ENCODE assay signal across 18 mouse cellular contexts in genomic region chrX:94508442-94508819, GRCm38 (mm10). TPM values are rescaled to one million over a fixed set of nuclear protein-coding genes. Genes with fewer than 3 reads are reported as not detected.
A peak's percentile ranks its signal among the peaks of the same experiment; 100 is the strongest.
DNase-seq lines count a peak whose midpoint lies in the region; ATAC-seq lines count a peak whose summit lies in the region.
"Had no signal": no experiment of that assay in that cellular context is flagged by ENCODE, and none has a peak within 500 bp of the region (broad histone marks: within the 10 kb centered on the region; RNA-seq: fewer than 3 reads in every experiment).

No protein-coding gene starts in this region.

- peaks cover 4% of the 10 kb centered on the region for H3K27me3 ChIP-seq in forebrain, embryonic 12.5 days
- H3K27me3 ChIP-seq in forebrain, embryonic 10.5 days (ENCODE audit: poor library complexity, severe bottlenecking): peaks cover 41% of the 10 kb centered on the region
- H3K27me3 ChIP-seq in hindbrain, embryonic 11.5 days (ENCODE audit: control insufficient read depth, insufficient read depth, low read length): no peaks in the 10 kb centered on the region
- H3K27me3 ChIP-seq in midbrain, embryonic 11.5 days (ENCODE audit: control insufficient read depth, insufficient read depth, low read length): peaks cover 2% of the 10 kb centered on the region; the same call in 1 of the 2 replicates
- no peaks in the 10 kb centered on the region for H3K27me3 ChIP-seq in neural tube, embryonic 14.5 days (ENCODE audit: control insufficient read depth, insufficient read depth, low read length)

- no peak for DNase-seq in forebrain, embryonic 10.5 days (ENCODE audit: extremely low spot score, low spot score)
- DNase-seq in hindbrain, embryonic 11.5 days (ENCODE audit: low spot score): peak; percentile 2
- DNase-seq in midbrain, embryonic 11.5 days (ENCODE audit: low spot score, missing footprints): no peak
- no peak for DNase-seq in embryo, embryonic 11 days
- no peak for DNase-seq in spleen, postnatal 10 days (ENCODE audit: low spot score in 2 of 2)
- no peak for DNase-seq in right cerebral cortex, adult 2 months (ENCODE audit: low spot score in 2 of 2)
- DNase-seq: cerebellum, adult 9-10 months; heart, postnatal 36 days; lung, adult 18-20 months; right cerebral cortex, adult 18-20 months had no signal

- H3K4me1 ChIP-seq in forebrain, embryonic 12.5 days: no peaks in the 10 kb centered on the region
- no peaks in the 10 kb centered on the region for H3K4me1 ChIP-seq in forebrain, embryonic 10.5 days
- no peaks in the 10 kb centered on the region for H3K4me1 ChIP-seq in hindbrain, embryonic 11.5 days (replicated peaks; ENCODE audit: control insufficient read depth, insufficient read depth, low read length)
- H3K4me1 ChIP-seq in midbrain, embryonic 11.5 days (ENCODE audit: control insufficient read depth, insufficient read depth, low read length): 0 out of 2 replicates have a peak, but pooled peaks cover 2% of the 10 kb centered on the region
- 0 out of 2 replicates have a peak, but pooled peaks cover 2% of the 10 kb centered on the region for H3K4me1 ChIP-seq in neural tube, embryonic 14.5 days (ENCODE audit: control insufficient read depth, insufficient read depth, low read length)
- H3K4me1 ChIP-seq: embryonic facial prominence, embryonic 13.5 days; heart, embryonic 12.5 days; limb, embryonic 13.5 days had no signal

- H3K36me3 ChIP-seq in forebrain, embryonic 12.5 days (replicated peaks): no peaks in the 10 kb centered on the region
- H3K36me3 ChIP-seq in forebrain, embryonic 10.5 days (replicated peaks): no peaks in the 10 kb centered on the region
- no peaks in the 10 kb centered on the region for H3K36me3 ChIP-seq in hindbrain, embryonic 11.5 days (ENCODE audit: control insufficient read depth, insufficient read depth, low read length)
- H3K36me3 ChIP-seq in midbrain, embryonic 11.5 days (ENCODE audit: control insufficient read depth, insufficient read depth, low read length): no peaks in the 10 kb centered on the region
- H3K36me3 ChIP-seq in neural tube, embryonic 14.5 days (ENCODE audit: control insufficient read depth, insufficient read depth, low read length): no peaks in the 10 kb centered on the region
- H3K36me3 ChIP-seq: embryonic facial prominence, embryonic 13.5 days; G1E; heart, embryonic 12.5 days; limb, embryonic 13.5 days had no signal

- H3K4me2 ChIP-seq in forebrain, embryonic 12.5 days: no peak overlapping the region
- H3K4me2 ChIP-seq in hindbrain, embryonic 11.5 days (replicated peaks; ENCODE audit: low read depth, low read length): no peak overlapping the region
- no peak overlapping the region for H3K4me2 ChIP-seq in midbrain, embryonic 11.5 days
- H3K4me2 ChIP-seq in neural tube, embryonic 14.5 days (ENCODE audit: low read depth, low read length): no peak overlapping the region
- H3K4me2 ChIP-seq: embryonic facial prominence, embryonic 13.5 days; heart, embryonic 12.5 days; limb, embryonic 13.5 days had no signal

- H3K27ac ChIP-seq in forebrain, embryonic 12.5 days: peak overlapping the region; percentile 36; the same call in 1 of the 2 replicates
- no peak overlapping the region for H3K27ac ChIP-seq in forebrain, embryonic 10.5 days
- peak overlapping the region; percentile 39; the same call in 1 of the 2 replicates for H3K27ac ChIP-seq in hindbrain, embryonic 11.5 days (ENCODE audit: low read depth, low read length)
- H3K27ac ChIP-seq in midbrain, embryonic 11.5 days (ENCODE audit: low read depth, low read length): no peak overlapping the region
- peak overlapping the region; percentile 24 for H3K27ac ChIP-seq in neural tube, embryonic 14.5 days (ENCODE audit: low read depth, low read length)
- H3K27ac ChIP-seq: embryonic facial prominence, embryonic 13.5 days; limb, embryonic 13.5 days had no signal

- 63% methylated on average over 3 of the region's 3 CpGs for WGBS in forebrain, embryonic 12.5 days
- WGBS in forebrain, embryonic 10.5 days: 79% methylated on average over 3 of the region's 3 CpGs
- WGBS in hindbrain, embryonic 11.5 days: 58% methylated on average over 3 of the region's 3 CpGs
- 66% methylated on average over 3 of the region's 3 CpGs for WGBS in midbrain, embryonic 11.5 days
- WGBS in neural tube, embryonic 14.5 days: 46% methylated on average over 3 of the region's 3 CpGs

- H3K4me3 ChIP-seq in forebrain, embryonic 12.5 days (replicated peaks): no peak overlapping the region
- H3K4me3 ChIP-seq in forebrain, embryonic 10.5 days: no peak overlapping the region
- no peak overlapping the region for H3K4me3 ChIP-seq in hindbrain, embryonic 11.5 days (ENCODE audit: low read depth, low read length)
- H3K4me3 ChIP-seq in midbrain, embryonic 11.5 days (ENCODE audit: low read depth, low read length): no peak overlapping the region
- no peak overlapping the region for H3K4me3 ChIP-seq in neural tube, embryonic 14.5 days (ENCODE audit: low read depth, low read length)
- H3K4me3 ChIP-seq: embryonic facial prominence, embryonic 13.5 days; heart, embryonic 12.5 days; limb, embryonic 13.5 days had no signal

- no peaks in the 10 kb centered on the region for H3K9me3 ChIP-seq in forebrain, embryonic 12.5 days
- no peaks in the 10 kb centered on the region for H3K9me3 ChIP-seq in forebrain, embryonic 10.5 days
- no peaks in the 10 kb centered on the region for H3K9me3 ChIP-seq in hindbrain, embryonic 11.5 days (ENCODE audit: control insufficient read depth, low read length)
- no peaks in the 10 kb centered on the region for H3K9me3 ChIP-seq in midbrain, embryonic 11.5 days (ENCODE audit: control insufficient read depth, low read length)
- no peaks in the 10 kb centered on the region for H3K9me3 ChIP-seq in neural tube, embryonic 14.5 days (ENCODE audit: control insufficient read depth, low read length)
- H3K9me3 ChIP-seq: embryonic facial prominence, embryonic 13.5 days; G1E; heart, embryonic 12.5 days; limb, embryonic 13.5 days had no signal

- H3K9ac ChIP-seq in forebrain, embryonic 12.5 days: no peak overlapping the region
- H3K9ac ChIP-seq in hindbrain, embryonic 11.5 days (ENCODE audit: low read depth, low read length): no peak overlapping the region
- no peak overlapping the region for H3K9ac ChIP-seq in midbrain, embryonic 11.5 days (ENCODE audit: low read length)
- H3K9ac ChIP-seq in neural tube, embryonic 14.5 days (replicated peaks; ENCODE audit: low read depth, low read length): no peak overlapping the region
- H3K9ac ChIP-seq: embryonic facial prominence, embryonic 13.5 days; heart, embryonic 12.5 days; limb, embryonic 13.5 days had no signal

- ATAC-seq in forebrain, embryonic 12.5 days (ENCODE audit: low FRiP score): peak; percentile 33; the same call in 1 of the 2 replicates
- no peak for ATAC-seq in hindbrain, embryonic 11.5 days (ENCODE audit: low FRiP score)
- 0 out of 2 replicates have a peak, but pooled peaks have one; percentile 24 for ATAC-seq in midbrain, embryonic 11.5 days (ENCODE audit: low FRiP score)
- peak; percentile 44; the same call in 1 of the 2 replicates for ATAC-seq in neural tube, embryonic 14.5 days (ENCODE audit: low read depth)
- ATAC-seq: CD4-positive, CD25-positive, alpha-beta regulatory T cell, adult 4 months; intestine, postnatal 0 days had no signal

RNA-seq across cellular contexts. Expression of gene Maged1, which starts 33.5 kb away (rescaled TPM):
- 854 and 906 TPM in 2 replicates for polyA plus RNA-seq in forebrain, embryonic 12.5 days (2016; fragmentation: Nextera tagmentation; extraction: Ambion mirVana)
- polyA plus RNA-seq in forebrain, embryonic 10.5 days (2016; fragmentation: Nextera tagmentation; extraction: Ambion mirVana): 614 and 626 TPM in 2 replicates
- 842 and 887 TPM in 2 replicates for polyA plus RNA-seq in hindbrain, embryonic 11.5 days (2014; fragmentation: Nextera tagmentation; extraction: Ambion mirVana)
- polyA plus RNA-seq in midbrain, embryonic 11.5 days (2014; fragmentation: Nextera tagmentation; extraction: Ambion mirVana): 738 and 790 TPM in 2 replicates
- 1,148 and 1,177 TPM in 2 replicates for polyA plus RNA-seq in neural tube, embryonic 14.5 days (2014; fragmentation: Nextera tagmentation; extraction: Ambion mirVana)

Comparison
In these comparisons a context has a peak if more than half of its experiments do, and no peak if none do; other contexts are left out.
1. H3K27ac ChIP-seq: peak in forebrain, embryonic 12.5 days (single experiment), hindbrain, embryonic 11.5 days (single experiment) and neural tube, embryonic 14.5 days (single experiment); none in forebrain, embryonic 10.5 days (single experiment) and midbrain, embryonic 11.5 days (single experiment).